Mouse (Mus musculus) liver, embryonic 11.5 days (tissue): ENCODE results near the gene Ldb2. TPM values are rescaled to one million over a fixed set of nuclear protein-coding genes. Genes with fewer than 3 reads are reported as not detected.

Experiments
- ATAC-seq: fragments of 200-750 bp; cut with Nextera tagmentation; replicated peaks from 2 replicates; pipeline ENCODE4 v1.8.0; 2017; ENCODE audit warnings: moderate number of reproducible peaks, mild to moderate bottlenecking, moderate TSS enrichment, moderate library complexity; ENCODE audit not compliant: low FRiP score
- DNase-seq: peaks from one replicate; pipeline ENCODE4 v3.0.0-alpha.2; 2017; ENCODE audit warnings: low spot score
- H3K27ac ChIP-seq: fragments of 300-500 bp; sonication (generic); 2 replicates; pipeline ENCODE4 v1.5.1; 2014; ENCODE audit warnings: mild to moderate bottlenecking, low read depth, low read length, control low read depth
- H3K27me3 ChIP-seq: fragments of 300-500 bp; sonication (generic); replicated peaks from 2 replicates; pipeline ENCODE4 v1.6.1; 2014; ENCODE audit warnings: low read length, mixed read lengths; ENCODE audit not compliant: control insufficient read depth, insufficient read depth
- H3K36me3 ChIP-seq: fragments of 300-500 bp; sonication (generic); 2 replicates; pipeline ENCODE4 v1.6.1; 2014; ENCODE audit warnings: mild to moderate bottlenecking, low read length, moderate library complexity, mixed read lengths; ENCODE audit not compliant: control insufficient read depth, insufficient read depth
- H3K4me1 ChIP-seq: fragments of 300-500 bp; sonication (generic); replicated peaks from 2 replicates; pipeline ENCODE4 v1.6.1; 2014; ENCODE audit warnings: low read length, mixed read lengths; ENCODE audit not compliant: control insufficient read depth, insufficient read depth
- H3K4me2 ChIP-seq: fragments of 300-500 bp; sonication (generic); 2 replicates; pipeline ENCODE4 v1.6.1; 2014; ENCODE audit warnings: mild to moderate bottlenecking, control low read depth, moderate library complexity
- H3K4me3 ChIP-seq: fragments of 300-500 bp; sonication (generic); 2 replicates; pipeline ENCODE4 v1.5.1; 2014; ENCODE audit warnings: low read depth, low read length, control low read depth
- H3K9ac ChIP-seq: fragments of 300-500 bp; sonication (generic); 2 replicates; pipeline ENCODE4 v1.6.1; 2014; ENCODE audit warnings: low read depth, low read length, control low read depth
- H3K9me3 ChIP-seq: fragments of 300-500 bp; sonication (generic); 2 replicates; pipeline ENCODE4 v1.6.1; 2016; ENCODE audit warnings: low read length, inconsistent platforms, mixed read lengths; ENCODE audit not compliant: control insufficient read depth
- WGBS: fragments of 180-500 bp; shearing (Covaris S2); extraction: QIAGEN DNeasy Blood & Tissue Kit; methylation state at CpG from one replicate; pipeline ENCODE4 v1.1.7; 2014; 5-methylcytosine and 5-hydroxymethylcytosine counted together
- polyA plus RNA-seq: library from polyadenylated mRNA; unstranded; fragments of >200 nt; fragmentation: Nextera tagmentation; extraction: Ambion mirVana; gene quantifications from 2 replicates; pipeline ENCODE4 v1.2.1, GENCODE M21; 2014

Ldb2 gene
- polyA plus RNA-seq, 1 experiment from 2014 or later, result 12.6 TPM

- no peak for DNase-seq
- no peaks in the 10 kb centered on the region for H3K36me3 ChIP-seq
Observed at GRCm38 (mm10) chr5:44681054-44681638, 118.3 kb downstream of the Ldb2 start.

GRCm38 (mm10) chr5:44677814-44678213 lies 121.7 kb downstream of the Ldb2 start:
- DNase-seq, result no peak
- Histone ChIP-seq H3K4me3 (no peak overlapping the region), H3K36me3 (no peaks in the 10 kb centered on the region), H3K9me3 (no peaks in the 10 kb centered on the region), H3K4me2 (no peak overlapping the region), H3K27me3 (no peaks in the 10 kb centered on the region), H3K4me1 (no peaks in the 10 kb centered on the region), H3K27ac (no peak overlapping the region), H3K9ac (no peak overlapping the region)
- no peak for ATAC-seq
- WGBS, result 78% methylated on average over 5 of the region's 5 CpGs

More at GRCm38 (mm10) chr5:44681054-44681638, 118.3 kb downstream of the Ldb2 start:
- Histone ChIP-seq H3K4me3 (no peak overlapping the region), H3K27ac (no peak overlapping the region), H3K4me2 (no peak overlapping the region), H3K9me3 (no peaks in the 10 kb centered on the region), H3K4me1 (no peaks in the 10 kb centered on the region), H3K27me3 (no peaks in the 10 kb centered on the region), H3K9ac (no peak overlapping the region)
- WGBS, result 78% methylated on average over 3 of the region's 3 CpGs
- ATAC-seq, result no peak

- H3K4me1 ChIP-seq, result no peaks in the 10 kb centered on the region
Observed at GRCm38 (mm10) chr5:44676145-44676754, 123.2 kb downstream of the Ldb2 start.

GRCm38 (mm10) chr5:44670336-44670735 lies 129.1 kb downstream of the Ldb2 start:
- 46% methylated on average over 2 of the region's 2 CpGs for WGBS
- ATAC-seq, result no peak

More at GRCm38 (mm10) chr5:44676145-44676754, 123.2 kb downstream of the Ldb2 start:
- DNase-seq (no peak), ATAC-seq (no peak)
- Histone ChIP-seq H3K36me3 (no peaks in the 10 kb centered on the region), H3K27me3 (no peaks in the 10 kb centered on the region), H3K4me3 (no peak overlapping the region), H3K9me3 (no peaks in the 10 kb centered on the region), H3K27ac (no peak overlapping the region), H3K9ac (no peak overlapping the region), H3K4me2 (no peak overlapping the region)
- WGBS, result 83% methylated on average over 5 of the region's 5 CpGs

GRCm38 (mm10) chr5:44667907-44668306 lies 131.6 kb downstream of the Ldb2 start:
- Histone ChIP-seq H3K36me3 (no peaks in the 10 kb centered on the region), H3K4me2 (no peak overlapping the region), H3K9me3 (no peaks in the 10 kb centered on the region), H3K4me1 (no peaks in the 10 kb centered on the region), H3K9ac (no peak overlapping the region), H3K4me3 (no peak overlapping the region), H3K27me3 (no peaks in the 10 kb centered on the region), H3K27ac (no peak overlapping the region)
- DNase-seq (no peak), ATAC-seq (no peak)
- WGBS, result 77% methylated on average over 3 of the region's 3 CpGs

More at GRCm38 (mm10) chr5:44670336-44670735, 129.1 kb downstream of the Ldb2 start:
- Histone ChIP-seq H3K36me3 (no peaks in the 10 kb centered on the region), H3K9me3 (no peaks in the 10 kb centered on the region), H3K4me3 (no peak overlapping the region), H3K9ac (no peak overlapping the region), H3K27me3 (no peaks in the 10 kb centered on the region), H3K4me2 (no peak overlapping the region), H3K27ac (no peak overlapping the region), H3K4me1 (no peaks in the 10 kb centered on the region)
- DNase-seq, result no peak

- Histone ChIP-seq H3K4me1 (no peaks in the 10 kb centered on the region), H3K9ac (no peak overlapping the region), H3K27ac (no peak overlapping the region), H3K9me3 (no peaks in the 10 kb centered on the region), H3K36me3 (no peaks in the 10 kb centered on the region), H3K4me3 (no peak overlapping the region), H3K27me3 (no peaks in the 10 kb centered on the region), H3K4me2 (no peak overlapping the region)
- WGBS, result 86% methylated on average over 10 of the region's 10 CpGs
- no peak for DNase-seq
- ATAC-seq, result no peak
Observed at GRCm38 (mm10) chr5:44667383-44667782, 132.1 kb downstream of the Ldb2 start.

- no peaks in the 10 kb centered on the region for H3K27me3 ChIP-seq
- H3K27ac ChIP-seq, result no peak overlapping the region
- no peak overlapping the region for H3K9ac ChIP-seq
- H3K4me2 ChIP-seq, result no peak overlapping the region
- DNase-seq, result no peak
- no peak overlapping the region for H3K4me3 ChIP-seq
- H3K4me1 ChIP-seq, result no peaks in the 10 kb centered on the region
- no peaks in the 10 kb centered on the region for H3K9me3 ChIP-seq
- WGBS, result 90% methylated on average over 11 of the region's 11 CpGs
- H3K36me3 ChIP-seq, result no peaks in the 10 kb centered on the region
- ATAC-seq, result no peak
Observed at GRCm38 (mm10) chr5:44659651-44660050, 139.8 kb downstream of the Ldb2 start.

- H3K27ac ChIP-seq, result no peak overlapping the region
- H3K4me2 ChIP-seq, result no peak overlapping the region
- no peaks in the 10 kb centered on the region for H3K9me3 ChIP-seq
- H3K4me3 ChIP-seq, result no peak overlapping the region
- H3K27me3 ChIP-seq, result no peaks in the 10 kb centered on the region
- ATAC-seq (no peak), DNase-seq (no peak)
- H3K4me1 ChIP-seq, result no peaks in the 10 kb centered on the region
- WGBS, result 87% methylated on average over 1 of the region's 1 CpGs
- no peaks in the 10 kb centered on the region for H3K36me3 ChIP-seq
- H3K9ac ChIP-seq, result no peak overlapping the region
Observed at GRCm38 (mm10) chr5:44656707-44657106, 142.8 kb downstream of the Ldb2 start.

- Histone ChIP-seq H3K27ac (no peak overlapping the region), H3K4me1 (no peaks in the 10 kb centered on the region), H3K36me3 (no peaks in the 10 kb centered on the region), H3K9me3 (no peaks in the 10 kb centered on the region), H3K4me3 (no peak overlapping the region), H3K9ac (no peak overlapping the region), H3K27me3 (no peaks in the 10 kb centered on the region), H3K4me2 (no peak overlapping the region)
- WGBS, result 58% methylated on average over 9 of the region's 9 CpGs
- DNase-seq (no peak), ATAC-seq (no peak)
Observed at GRCm38 (mm10) chr5:44654403-44654802, 145.1 kb downstream of the Ldb2 start.
